Mouse (Mus musculus): ENCODE data around the gene Jak1. TPM values are rescaled to one million over a fixed set of nuclear protein-coding genes. Genes with fewer than 3 reads are reported as not detected.

The Jak1 gene
- polyA plus RNA-seq, 1 experiment from 2014 or later, result 135 TPM

GRCm38 (mm10) chr4:101219839-101220238, 45.2 kb downstream of the Jak1 start:
- Histone ChIP-seq H3K27me3 (ENCODE audit: control insufficient read depth, insufficient read depth, low read length) (no peaks in the 10 kb centered on the region), H3K4me3 (ENCODE audit: low read depth, low read length) (no peak overlapping the region), H3K4me1 (ENCODE audit: control insufficient read depth, insufficient read depth, low read length) (no peaks in the 10 kb centered on the region; the same call in 1 of the 2 replicates), H3K4me2 (replicated peaks; ENCODE audit: low read depth, low read length) (no peak overlapping the region), H3K9me3 (ENCODE audit: control insufficient read depth, low read depth, low read length) (no peaks in the 10 kb centered on the region), H3K9ac (replicated peaks; ENCODE audit: low read depth, low read length) (no peak overlapping the region), H3K36me3 (ENCODE audit: control insufficient read depth, insufficient read depth, low read length) (no peaks in the 10 kb centered on the region), H3K27ac (ENCODE audit: low read length) (no peak overlapping the region)
- 74% methylated on average over 2 of the region's 2 CpGs for WGBS
- ATAC-seq (ENCODE audit: insufficient number of reproducible peaks, insufficient read depth, low FRiP score, low read depth), result no peak

- 69% methylated on average over 2 of the region's 2 CpGs for WGBS
- no peak for ATAC-seq (ENCODE audit: insufficient number of reproducible peaks, insufficient read depth, low FRiP score, low read depth)
Observed at GRCm38 (mm10) chr4:101217026-101217540, 48.0 kb downstream of the Jak1 start.

GRCm38 (mm10) chr4:101216286-101216685, 48.8 kb downstream of the Jak1 start:
- no peak overlapping the region for H3K4me3 ChIP-seq (ENCODE audit: low read depth, low read length)
- H3K4me1 ChIP-seq (ENCODE audit: control insufficient read depth, insufficient read depth, low read length), result no peaks in the 10 kb centered on the region
- no peaks in the 10 kb centered on the region for H3K9me3 ChIP-seq (ENCODE audit: control insufficient read depth, low read depth, low read length)
- H3K27me3 ChIP-seq (ENCODE audit: control insufficient read depth, insufficient read depth, low read length), result no peaks in the 10 kb centered on the region
- H3K9ac ChIP-seq (replicated peaks; ENCODE audit: low read depth, low read length), result no peak overlapping the region
- no peak for ATAC-seq (ENCODE audit: insufficient number of reproducible peaks, insufficient read depth, low FRiP score, low read depth)
- no peak overlapping the region for H3K4me2 ChIP-seq (replicated peaks; ENCODE audit: low read depth, low read length)
- H3K27ac ChIP-seq (ENCODE audit: low read length), result no peak overlapping the region
- WGBS, result 86% methylated on average over 4 of the region's 4 CpGs
- no peaks in the 10 kb centered on the region for H3K36me3 ChIP-seq (ENCODE audit: control insufficient read depth, insufficient read depth, low read length)

More at GRCm38 (mm10) chr4:101217026-101217540, 48.0 kb downstream of the Jak1 start:
- Histone ChIP-seq H3K9me3 (ENCODE audit: control insufficient read depth, low read depth, low read length) (no peaks in the 10 kb centered on the region), H3K36me3 (ENCODE audit: control insufficient read depth, insufficient read depth, low read length) (no peaks in the 10 kb centered on the region), H3K27me3 (ENCODE audit: control insufficient read depth, insufficient read depth, low read length) (no peaks in the 10 kb centered on the region), H3K4me1 (ENCODE audit: control insufficient read depth, insufficient read depth, low read length) (no peaks in the 10 kb centered on the region), H3K9ac (replicated peaks; ENCODE audit: low read depth, low read length) (no peak overlapping the region), H3K27ac (ENCODE audit: low read length) (no peak overlapping the region), H3K4me2 (replicated peaks; ENCODE audit: low read depth, low read length) (no peak overlapping the region), H3K4me3 (ENCODE audit: low read depth, low read length) (no peak overlapping the region)

GRCm38 (mm10) chr4:101213477-101213876, 51.6 kb downstream of the Jak1 start:
- H3K9me3 ChIP-seq (ENCODE audit: control insufficient read depth, low read depth, low read length), result no peaks in the 10 kb centered on the region
- H3K4me3 ChIP-seq (ENCODE audit: low read depth, low read length), result no peak overlapping the region
- no peak overlapping the region for H3K9ac ChIP-seq (replicated peaks; ENCODE audit: low read depth, low read length)
- H3K27me3 ChIP-seq (ENCODE audit: control insufficient read depth, insufficient read depth, low read length), result no peaks in the 10 kb centered on the region
- no peak for ATAC-seq (ENCODE audit: insufficient number of reproducible peaks, insufficient read depth, low FRiP score, low read depth)
- no peaks in the 10 kb centered on the region for H3K36me3 ChIP-seq (ENCODE audit: control insufficient read depth, insufficient read depth, low read length)
- WGBS, result 88% methylated on average over 2 of the region's 2 CpGs
- H3K27ac ChIP-seq (ENCODE audit: low read length), result no peak overlapping the region
- no peaks in the 10 kb centered on the region for H3K4me1 ChIP-seq (ENCODE audit: control insufficient read depth, insufficient read depth, low read length)
- H3K4me2 ChIP-seq (replicated peaks; ENCODE audit: low read depth, low read length), result no peak overlapping the region

- no peak overlapping the region for H3K9ac ChIP-seq (replicated peaks; ENCODE audit: low read depth, low read length)
- H3K4me1 ChIP-seq (ENCODE audit: control insufficient read depth, insufficient read depth, low read length), result 0 out of 2 replicates have a peak, but pooled peaks cover 6% of the 10 kb centered on the region
- H3K4me2 ChIP-seq (replicated peaks; ENCODE audit: low read depth, low read length), result no peak overlapping the region
- WGBS, result 76% methylated on average over 2 of the region's 2 CpGs
- ATAC-seq (ENCODE audit: insufficient number of reproducible peaks, insufficient read depth, low FRiP score, low read depth), result no peak
- H3K36me3 ChIP-seq (ENCODE audit: control insufficient read depth, insufficient read depth, low read length), result no peaks in the 10 kb centered on the region
- H3K4me3 ChIP-seq (ENCODE audit: low read depth, low read length), result no peak overlapping the region
- H3K27me3 ChIP-seq (ENCODE audit: control insufficient read depth, insufficient read depth, low read length), result no peaks in the 10 kb centered on the region
- H3K9me3 ChIP-seq (ENCODE audit: control insufficient read depth, low read depth, low read length), result no peaks in the 10 kb centered on the region
- H3K27ac ChIP-seq (ENCODE audit: low read length), result no peak overlapping the region
Observed at GRCm38 (mm10) chr4:101207492-101207891, 57.6 kb downstream of the Jak1 start.

- H3K4me1 ChIP-seq (ENCODE audit: control insufficient read depth, insufficient read depth, low read length), result peaks cover 10% of the 10 kb centered on the region
- no peak overlapping the region for H3K27ac ChIP-seq (ENCODE audit: low read length)
- no peaks in the 10 kb centered on the region for H3K36me3 ChIP-seq (ENCODE audit: control insufficient read depth, insufficient read depth, low read length)
- no peak overlapping the region for H3K9ac ChIP-seq (replicated peaks; ENCODE audit: low read depth, low read length)
- H3K27me3 ChIP-seq (ENCODE audit: control insufficient read depth, insufficient read depth, low read length), result no peaks in the 10 kb centered on the region
- no peaks in the 10 kb centered on the region for H3K9me3 ChIP-seq (ENCODE audit: control insufficient read depth, low read depth, low read length)
- no peak overlapping the region for H3K4me2 ChIP-seq (replicated peaks; ENCODE audit: low read depth, low read length)
- no peak overlapping the region for H3K4me3 ChIP-seq (ENCODE audit: low read depth, low read length)
- no peak for ATAC-seq (ENCODE audit: insufficient number of reproducible peaks, insufficient read depth, low FRiP score, low read depth)
- WGBS, result 61% methylated on average over 1 of the region's 1 CpGs
Observed at GRCm38 (mm10) chr4:101203518-101203917, 61.6 kb downstream of the Jak1 start.

GRCm38 (mm10) chr4:101202626-101203025, 62.5 kb downstream of the Jak1 start:
- WGBS, result 83% methylated on average over 10 of the region's 10 CpGs
- Histone ChIP-seq H3K4me1 (ENCODE audit: control insufficient read depth, insufficient read depth, low read length) (peaks cover 19% of the 10 kb centered on the region), H3K9me3 (ENCODE audit: control insufficient read depth, low read depth, low read length) (no peaks in the 10 kb centered on the region), H3K27me3 (ENCODE audit: control insufficient read depth, insufficient read depth, low read length) (no peaks in the 10 kb centered on the region), H3K4me2 (replicated peaks; ENCODE audit: low read depth, low read length) (no peak overlapping the region), H3K27ac (ENCODE audit: low read length) (no peak overlapping the region), H3K4me3 (ENCODE audit: low read depth, low read length) (no peak overlapping the region), H3K36me3 (ENCODE audit: control insufficient read depth, insufficient read depth, low read length) (no peaks in the 10 kb centered on the region), H3K9ac (replicated peaks; ENCODE audit: low read depth, low read length) (no peak overlapping the region)
- ATAC-seq (ENCODE audit: insufficient number of reproducible peaks, insufficient read depth, low FRiP score, low read depth), result no peak

- Histone ChIP-seq H3K9me3 (ENCODE audit: control insufficient read depth, low read depth, low read length) (no peaks in the 10 kb centered on the region), H3K4me1 (ENCODE audit: control insufficient read depth, insufficient read depth, low read length) (peaks cover 24% of the 10 kb centered on the region), H3K4me2 (replicated peaks; ENCODE audit: low read depth, low read length) (no peak overlapping the region), H3K27me3 (ENCODE audit: control insufficient read depth, insufficient read depth, low read length) (no peaks in the 10 kb centered on the region), H3K27ac (ENCODE audit: low read length) (no peak overlapping the region), H3K4me3 (ENCODE audit: low read depth, low read length) (no peak overlapping the region), H3K9ac (replicated peaks; ENCODE audit: low read depth, low read length) (no peak overlapping the region), H3K36me3 (ENCODE audit: control insufficient read depth, insufficient read depth, low read length) (no peaks in the 10 kb centered on the region)
- ATAC-seq (ENCODE audit: insufficient number of reproducible peaks, insufficient read depth, low FRiP score, low read depth), result no peak
- WGBS, result 90% methylated on average over 8 of the region's 8 CpGs
Observed at GRCm38 (mm10) chr4:101199433-101200081, 65.5 kb downstream of the Jak1 start.

GRCm38 (mm10) chr4:101198333-101198732, 66.7 kb downstream of the Jak1 start:
- 0 out of 2 replicates have a peak overlapping the region, but pooled peaks have one; percentile 6 for H3K27ac ChIP-seq (ENCODE audit: low read length)
- peaks cover 24% of the 10 kb centered on the region for H3K4me1 ChIP-seq (ENCODE audit: control insufficient read depth, insufficient read depth, low read length)
- H3K9ac ChIP-seq (replicated peaks; ENCODE audit: low read depth, low read length), result no peak overlapping the region
- 32% methylated on average over 2 of the region's 2 CpGs for WGBS
- H3K27me3 ChIP-seq (ENCODE audit: control insufficient read depth, insufficient read depth, low read length), result no peaks in the 10 kb centered on the region
- H3K9me3 ChIP-seq (ENCODE audit: control insufficient read depth, low read depth, low read length), result no peaks in the 10 kb centered on the region
- no peak for ATAC-seq (ENCODE audit: insufficient number of reproducible peaks, insufficient read depth, low FRiP score, low read depth)
- no peaks in the 10 kb centered on the region for H3K36me3 ChIP-seq (ENCODE audit: control insufficient read depth, insufficient read depth, low read length)
- H3K4me3 ChIP-seq (ENCODE audit: low read depth, low read length), result no peak overlapping the region
- H3K4me2 ChIP-seq (replicated peaks; ENCODE audit: low read depth, low read length), result no peak overlapping the region
